Mouse (Mus musculus): ENCODE measurements around the gene Gm973.

Gm973 gene

DNA sequence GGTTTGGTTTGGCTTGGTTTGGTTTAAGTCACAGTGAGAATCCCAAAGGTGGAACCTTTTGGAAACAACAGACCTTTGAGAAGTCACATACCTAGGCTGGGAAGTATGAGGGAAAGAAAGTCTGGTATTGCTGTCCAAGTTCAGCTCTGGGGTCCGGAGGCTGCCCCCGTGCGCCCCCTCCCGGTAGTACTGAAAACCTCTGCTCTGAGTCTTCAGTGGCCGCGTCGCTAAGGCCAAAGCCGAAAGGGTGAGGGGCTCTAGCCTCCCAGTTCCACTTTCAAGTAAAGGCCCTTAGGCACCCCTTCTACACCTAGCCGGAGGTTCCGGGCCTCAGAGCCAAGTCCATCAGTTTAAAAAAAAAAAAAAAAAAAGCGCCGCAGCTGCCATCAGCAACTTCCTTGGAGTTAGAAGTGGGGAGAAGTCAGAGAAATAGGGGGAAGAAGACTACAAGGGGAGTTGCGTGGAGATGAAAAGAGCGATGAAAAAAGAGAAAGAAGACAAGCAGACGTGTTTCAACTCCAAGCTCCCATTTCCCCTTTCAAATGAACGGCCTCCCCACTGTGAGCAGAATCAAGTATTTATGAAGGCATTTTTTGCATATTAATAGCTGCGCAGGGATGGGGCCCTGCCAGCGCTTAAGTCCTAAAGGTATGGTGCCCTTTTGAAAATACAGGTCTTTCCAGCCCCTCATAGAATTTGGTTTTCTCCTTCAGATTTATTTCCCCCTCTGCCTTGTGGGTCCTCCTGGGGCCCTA lies 68.8 kb downstream of the Gm973 start:
- peak; percentile 72 to 85 for DNase-seq (ENCODE audit: low spot score in 2 of 2)

DNA sequence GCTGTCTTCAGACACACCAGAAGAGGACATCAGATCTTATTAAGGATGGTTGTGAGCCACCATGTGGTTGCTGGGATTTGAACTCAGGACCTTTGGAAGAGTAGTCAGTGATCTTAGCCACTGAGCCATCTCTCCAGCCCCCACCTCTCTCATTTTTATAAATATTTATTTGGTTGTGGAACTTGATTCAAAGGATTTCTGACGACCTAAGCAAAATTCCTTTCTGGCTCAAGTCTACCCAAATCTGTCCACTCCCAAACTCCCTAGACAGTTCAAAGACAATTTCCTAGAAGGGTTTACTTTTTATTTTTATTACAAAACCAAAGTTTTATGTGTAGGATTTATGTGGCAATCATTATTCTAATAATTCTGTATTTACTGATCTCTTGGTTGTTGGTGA lies 73.2 kb downstream of the Gm973 start:
- DNase-seq (ENCODE audit: low spot score in 2 of 2), result no peak

DNA sequence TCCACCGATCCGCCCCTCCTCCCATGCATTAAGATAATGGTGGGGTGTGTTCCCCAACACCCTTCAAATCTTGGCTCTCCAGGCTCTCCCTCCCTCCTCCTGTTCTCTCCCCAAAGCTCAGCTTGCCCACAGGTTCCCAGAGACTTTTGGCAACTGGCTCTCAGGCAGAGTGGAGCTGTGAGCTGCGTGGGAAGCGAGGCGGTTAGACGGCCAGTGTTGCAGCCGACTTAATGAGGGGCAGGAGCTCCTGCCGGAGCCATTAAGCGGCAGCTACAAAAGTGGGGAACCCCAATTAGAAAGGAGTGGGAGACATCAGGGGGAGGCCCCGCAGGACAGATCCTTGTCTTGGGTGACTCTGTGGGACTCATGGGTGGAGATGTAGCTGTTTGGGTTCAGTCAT lies 76.3 kb downstream of the Gm973 start:
- DNase-seq (ENCODE audit: low spot score in 2 of 2), result no peak

DNA sequence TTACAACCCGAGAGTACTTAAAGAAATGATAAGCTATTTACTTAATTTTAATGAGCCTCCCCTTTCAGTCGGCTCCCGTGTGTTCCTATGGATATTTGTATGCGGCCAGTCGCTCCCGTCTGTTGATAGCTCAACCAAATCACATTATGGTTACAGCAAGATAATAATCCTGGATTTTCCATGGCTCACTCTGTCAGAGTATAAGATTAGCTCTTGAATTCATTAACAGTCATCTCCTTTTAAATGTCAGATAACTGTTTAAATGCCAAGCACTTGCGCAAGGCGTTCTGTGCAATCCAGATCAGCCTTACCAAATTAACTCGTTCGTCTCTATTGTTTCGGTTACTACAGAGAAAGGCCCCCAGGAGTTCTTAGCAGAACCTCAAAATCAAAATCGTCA lies 76.8 kb downstream of the Gm973 start:
- no peak for DNase-seq (ENCODE audit: low spot score in 2 of 2)

DNA sequence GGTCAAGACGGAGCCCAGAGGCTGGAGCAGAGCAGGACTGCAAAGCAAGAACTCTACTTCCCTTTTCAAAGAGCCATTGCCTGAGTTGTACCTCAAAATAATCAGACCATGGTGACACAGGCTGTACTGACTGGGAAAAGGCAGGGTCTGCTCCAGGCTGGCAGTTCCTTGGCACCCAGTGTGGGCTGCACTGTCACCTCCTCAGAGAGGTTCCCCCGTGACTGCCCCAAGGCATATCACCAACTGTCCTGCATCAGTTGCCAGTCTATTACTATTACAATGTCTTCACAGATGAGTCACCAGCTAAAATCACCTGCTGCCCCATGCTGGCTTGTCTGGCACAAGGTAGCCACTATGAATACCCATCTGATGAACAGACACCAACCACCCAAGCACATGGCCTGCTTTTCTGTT lies 77.6 kb downstream of the Gm973 start:
- no peak for DNase-seq (ENCODE audit: low spot score in 2 of 2)

DNA sequence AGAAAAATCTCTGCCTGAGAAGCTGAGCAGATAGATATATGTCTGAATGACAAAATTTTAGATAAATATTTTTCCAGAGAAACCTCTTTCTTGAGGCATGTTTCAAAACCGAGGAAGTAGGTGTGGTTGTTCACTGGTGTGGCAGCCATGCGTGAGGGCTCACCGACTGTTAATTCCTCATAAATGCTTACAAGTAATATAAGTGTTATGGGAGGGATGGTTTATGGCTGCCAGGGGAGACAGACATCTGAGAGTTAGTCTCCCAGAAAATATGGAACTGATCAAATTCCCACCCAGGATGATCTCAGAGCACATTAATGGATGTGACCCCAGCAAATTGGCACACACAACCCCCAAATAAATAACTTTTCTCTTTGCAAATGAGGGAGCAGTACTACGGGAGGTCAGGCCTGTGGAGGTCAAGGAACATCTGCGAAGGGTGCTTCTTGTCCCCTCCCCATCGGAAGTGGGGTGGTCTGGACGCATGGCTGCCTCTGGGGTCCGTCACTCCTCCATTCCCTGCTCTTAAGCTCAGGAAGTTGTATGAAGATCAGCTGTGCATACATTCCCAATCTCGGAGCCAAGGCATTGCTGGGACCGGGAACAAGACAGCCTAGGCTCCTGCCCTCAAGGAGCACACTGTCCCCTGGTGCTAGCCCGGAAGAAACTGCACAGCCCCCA lies 78.7 kb downstream of the Gm973 start:
- no peak for DNase-seq (ENCODE audit: low spot score in 2 of 2)

DNA sequence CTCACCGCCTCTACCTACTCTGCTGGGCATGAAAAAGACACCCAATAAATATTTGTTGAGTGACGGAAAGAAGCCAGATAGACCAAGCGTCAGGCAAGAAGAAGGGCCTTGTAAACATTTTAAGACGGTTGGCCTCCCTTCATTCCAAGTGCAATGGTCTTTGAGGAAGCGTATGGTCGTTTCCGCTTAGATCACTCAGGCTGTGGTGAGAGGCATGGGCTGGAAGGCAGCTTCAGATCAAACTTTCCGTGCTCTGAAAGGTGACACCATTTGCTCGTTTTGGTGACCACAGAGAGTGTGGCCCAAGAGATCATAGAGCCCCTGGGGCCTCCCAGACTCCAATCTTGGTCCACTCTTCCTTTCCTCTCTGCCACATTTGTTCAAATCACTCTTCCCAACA lies 79.5 kb downstream of the Gm973 start:
- DNase-seq (ENCODE audit: low spot score in 2 of 2), result no peak

DNA sequence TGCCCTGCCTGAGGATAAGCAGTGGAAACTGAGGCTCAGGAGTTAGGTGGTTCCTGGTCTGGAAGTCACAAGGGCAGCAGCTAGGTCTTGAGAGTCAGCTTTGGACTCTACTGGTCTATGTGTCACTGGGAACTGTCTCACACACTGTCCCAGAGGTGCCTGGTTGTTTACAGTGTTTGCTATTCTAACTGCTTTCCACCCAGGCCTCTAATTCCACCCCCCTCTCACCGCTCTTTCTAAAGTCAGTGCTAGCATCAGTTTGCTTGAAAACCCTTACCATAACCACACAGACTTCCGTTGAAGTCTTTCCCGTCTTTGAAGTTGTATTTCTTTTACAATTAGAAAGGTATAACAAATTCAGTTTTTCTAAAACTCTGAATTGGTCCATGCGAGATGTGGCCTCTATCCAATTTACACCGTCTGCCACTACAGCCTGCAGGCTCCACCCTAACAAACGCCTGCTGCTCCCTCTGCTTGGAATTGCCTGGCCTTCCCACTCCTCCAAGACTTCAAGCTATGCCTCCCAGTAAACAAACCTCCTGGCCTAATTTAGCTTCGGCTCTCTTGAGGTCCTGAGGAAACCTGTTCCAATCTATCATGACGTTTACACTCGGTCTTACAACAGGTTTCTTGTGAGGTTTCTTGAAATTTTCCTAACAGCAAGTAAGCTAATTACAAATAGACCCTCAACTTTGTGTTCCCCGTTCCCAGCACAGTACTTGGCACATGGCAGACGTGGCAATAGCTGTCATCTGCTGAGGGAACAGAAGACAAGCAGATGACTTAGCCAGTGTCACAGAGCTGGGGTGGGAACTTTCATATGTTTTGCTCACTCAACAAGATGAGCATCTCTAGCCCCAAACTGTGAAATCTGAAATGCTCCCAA lies 86.7 kb downstream of the Gm973 start:
- peak in 1 of 2 experiments; percentile 25 for DNase-seq (ENCODE audit: low spot score in 2 of 2)

DNA sequence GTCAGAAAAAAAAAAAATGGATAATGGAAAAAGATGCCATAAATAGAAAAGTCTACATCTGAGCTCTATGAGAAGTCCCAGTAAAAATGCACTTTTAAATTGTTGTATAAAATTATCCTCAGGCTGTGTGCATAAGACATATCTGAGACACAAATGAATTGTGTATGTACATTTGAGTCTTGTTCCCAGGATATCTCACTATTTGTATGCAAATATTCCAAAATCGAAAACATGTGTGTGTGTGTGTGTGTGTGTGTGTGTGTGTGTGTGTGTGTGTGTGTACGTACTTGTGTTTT lies 87.3 kb downstream of the Gm973 start:
- no peak for DNase-seq (ENCODE audit: low spot score in 2 of 2)

DNA sequence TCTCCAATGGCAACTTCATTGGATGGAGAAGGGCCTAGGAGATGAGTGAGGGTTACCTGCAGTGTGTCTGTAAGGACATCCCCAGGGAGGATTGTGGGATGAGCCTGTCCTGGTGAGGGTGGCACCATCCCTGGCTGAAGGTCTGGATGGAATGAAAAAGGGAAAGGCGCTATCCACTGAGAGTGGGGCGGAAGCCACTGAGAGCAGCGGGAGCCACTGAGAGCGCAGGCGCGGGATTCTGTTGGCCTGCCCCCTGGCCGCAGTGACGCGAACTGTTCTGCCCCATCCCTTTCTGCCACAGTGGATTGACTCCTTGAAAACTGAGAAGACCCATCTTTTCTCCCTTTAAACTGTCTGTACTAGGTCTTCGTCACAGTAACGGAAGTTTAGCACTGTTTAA lies 87.8 kb downstream of the Gm973 start:
- DNase-seq (ENCODE audit: low spot score in 2 of 2), result no peak

DNA sequence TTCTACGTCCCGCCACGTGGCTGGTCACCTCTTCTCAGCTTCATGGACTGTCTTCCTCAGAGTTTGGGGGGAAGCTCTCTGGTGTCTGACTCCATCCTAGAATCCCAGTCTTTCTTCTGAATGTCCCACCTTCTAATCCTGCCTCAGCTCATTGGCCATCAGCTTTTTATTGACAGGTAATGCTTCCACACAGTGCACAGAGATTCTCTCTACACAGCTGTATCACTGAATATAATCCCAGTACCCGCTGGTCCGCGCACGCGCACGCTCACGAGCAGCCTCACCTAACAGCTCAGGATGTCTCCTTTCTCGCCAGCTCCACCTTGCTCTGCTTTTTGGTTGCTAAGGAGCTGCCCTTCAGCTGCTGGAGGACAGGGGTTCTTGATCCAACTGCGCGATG lies 90.4 kb downstream of the Gm973 start:
- DNase-seq (ENCODE audit: low spot score in 2 of 2), result no peak

DNA sequence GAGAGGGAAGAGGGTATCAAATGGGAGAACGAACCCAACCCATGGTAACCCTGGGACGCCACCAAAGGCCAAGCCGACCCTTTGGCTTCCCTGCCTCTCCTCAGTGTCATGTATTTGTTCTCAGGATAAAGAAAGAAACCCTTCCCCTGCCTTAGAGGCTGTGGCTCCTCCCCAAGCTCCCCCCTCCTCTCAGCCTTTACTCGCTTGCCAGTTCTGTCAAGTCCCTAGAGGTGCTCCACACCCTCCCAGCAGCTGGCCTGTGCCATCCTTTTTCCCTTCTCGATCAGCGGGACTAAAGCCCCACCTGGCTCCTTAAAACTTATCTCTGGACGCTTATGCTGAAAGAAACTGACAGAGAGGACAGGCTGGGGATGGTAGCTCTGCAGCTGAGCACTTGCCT lies 91.0 kb downstream of the Gm973 start:
- peak in 1 of 2 experiments; percentile 33 for DNase-seq (ENCODE audit: low spot score in 2 of 2)

DNA sequence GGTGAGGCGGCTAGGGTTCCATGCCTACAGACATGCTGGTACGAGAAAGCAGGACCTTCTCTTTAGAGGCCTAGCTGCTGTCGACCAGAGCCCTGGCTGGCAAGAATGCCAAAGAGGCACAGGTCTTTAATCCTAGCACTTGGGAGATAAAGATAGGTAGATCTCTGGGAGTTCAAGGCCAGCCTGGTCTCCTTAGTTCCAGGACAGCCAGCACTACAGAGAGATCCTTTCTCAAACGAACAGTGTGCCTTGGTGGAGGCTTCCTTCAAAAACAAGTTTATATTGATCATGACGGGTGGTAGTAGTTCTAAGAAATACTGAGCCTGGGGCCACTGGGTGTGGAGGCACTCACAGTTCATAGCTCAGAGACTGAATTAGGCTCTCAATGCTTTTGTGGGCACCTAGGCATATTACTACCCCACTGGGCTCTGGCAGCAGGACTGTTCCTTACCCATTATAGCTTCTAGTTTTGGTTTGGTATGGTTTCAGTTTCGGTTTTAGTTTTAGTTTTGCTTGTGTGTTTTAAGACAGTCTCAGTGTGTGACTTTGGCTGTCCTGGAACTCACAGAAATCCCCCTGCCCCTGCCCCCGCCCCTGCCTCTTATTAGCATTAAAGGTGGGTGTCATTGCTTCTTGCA lies 92.2 kb downstream of the Gm973 start:
- no peak for DNase-seq (ENCODE audit: low spot score in 2 of 2)

DNA sequence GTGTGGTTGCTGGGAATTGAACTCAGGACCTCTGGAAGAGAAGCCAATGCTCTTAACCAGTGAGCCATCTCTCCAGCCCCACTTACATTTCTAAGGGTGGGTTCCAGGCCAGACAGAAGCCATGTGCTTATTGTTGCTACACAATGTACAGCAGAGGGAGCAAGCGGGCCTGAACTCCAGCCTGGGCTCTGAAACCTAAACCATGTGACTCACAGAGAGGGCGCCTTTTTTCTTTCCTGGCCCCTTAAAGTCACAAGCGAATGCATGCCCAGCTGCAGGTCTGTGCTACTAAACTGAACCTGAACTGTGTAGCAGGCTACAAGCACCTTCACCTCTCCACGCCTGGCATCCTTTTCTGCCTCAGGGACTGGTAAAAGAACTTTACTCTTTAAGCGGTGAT lies 92.9 kb downstream of the Gm973 start:
- DNase-seq (ENCODE audit: low spot score in 2 of 2), result no peak

DNA sequence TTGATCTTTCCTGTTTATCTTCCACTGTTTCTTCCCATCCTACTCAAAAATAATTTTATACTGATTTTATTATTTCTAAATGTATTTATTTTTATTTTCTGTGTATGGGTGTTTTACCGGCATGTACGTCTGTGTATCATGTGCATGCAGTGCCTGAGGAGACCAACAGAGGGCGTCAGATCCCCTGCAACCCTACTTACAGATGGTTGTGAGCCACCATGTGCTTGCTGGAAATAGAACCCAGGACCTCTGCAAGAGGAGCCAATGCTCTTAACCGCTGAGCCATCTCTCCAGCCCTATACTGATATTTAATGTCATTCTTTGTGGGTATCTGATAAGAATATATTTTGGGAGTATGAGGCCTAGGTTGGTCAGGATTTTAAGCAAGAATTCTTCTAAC lies 93.4 kb downstream of the Gm973 start:
- no peak for DNase-seq (ENCODE audit: low spot score in 2 of 2)

DNA sequence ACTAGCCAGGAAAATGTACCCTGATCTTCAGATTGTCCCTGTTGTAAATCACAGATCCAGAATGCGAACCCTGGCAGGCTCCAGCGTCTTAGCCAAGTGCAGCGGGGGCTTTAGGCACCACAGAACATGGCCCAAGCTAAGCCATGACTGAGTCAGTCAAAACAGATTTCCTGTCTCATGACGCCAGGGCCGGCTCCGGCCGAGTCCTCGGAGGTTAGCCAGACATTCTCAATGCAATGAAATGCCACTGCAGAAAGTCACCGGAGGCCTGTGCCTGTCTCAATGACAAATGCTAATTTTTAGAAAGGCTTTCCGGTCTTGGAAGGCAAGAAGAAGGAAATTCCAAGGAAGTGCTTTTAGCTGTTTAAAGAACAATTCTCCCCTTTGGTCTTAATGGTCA lies 93.8 kb downstream of the Gm973 start:
- no peak for DNase-seq (ENCODE audit: low spot score in 2 of 2)

DNA sequence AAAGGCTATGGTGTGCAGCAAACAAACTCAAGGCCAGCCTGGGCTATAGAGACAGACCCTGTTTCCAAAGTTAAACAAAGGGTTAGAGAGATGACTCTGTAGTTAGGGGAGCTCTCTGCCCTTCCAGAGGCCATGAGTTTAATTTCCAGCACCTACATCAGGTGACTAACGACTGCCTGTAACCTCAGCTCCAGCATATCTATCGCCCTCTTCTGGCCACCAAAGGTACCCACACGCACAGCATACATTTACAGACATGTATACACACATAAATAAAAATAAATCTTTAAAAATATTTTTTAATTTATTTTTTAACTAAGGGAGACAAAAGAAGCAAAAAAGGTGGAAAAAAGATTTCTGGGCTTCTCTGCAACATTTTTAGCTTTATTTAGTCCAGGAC lies 94.9 kb downstream of the Gm973 start:
- DNase-seq (ENCODE audit: low spot score in 2 of 2), result no peak

DNA sequence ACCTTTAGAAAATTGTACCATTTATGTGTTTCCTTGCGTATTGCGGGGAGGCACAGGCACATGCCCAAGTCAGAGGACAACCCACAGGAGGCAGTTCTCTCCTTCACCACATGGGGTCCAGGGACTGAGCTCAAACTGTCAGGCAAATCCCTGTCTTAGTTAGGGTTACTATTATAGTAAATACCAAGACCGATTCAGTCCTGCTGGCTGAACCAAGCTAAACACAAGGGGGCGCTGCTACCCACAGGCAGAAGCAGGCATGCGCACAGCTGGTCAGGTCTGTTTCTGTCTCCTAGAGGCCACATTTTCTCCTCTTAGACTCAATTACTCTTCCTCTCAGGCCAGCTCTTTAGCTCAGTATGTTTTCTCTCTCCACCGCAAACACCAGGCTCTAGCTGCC lies 97.7 kb downstream of the Gm973 start:
- DNase-seq (ENCODE audit: low spot score in 2 of 2), result peak in 1 of 2 experiments; percentile 68

DNA sequence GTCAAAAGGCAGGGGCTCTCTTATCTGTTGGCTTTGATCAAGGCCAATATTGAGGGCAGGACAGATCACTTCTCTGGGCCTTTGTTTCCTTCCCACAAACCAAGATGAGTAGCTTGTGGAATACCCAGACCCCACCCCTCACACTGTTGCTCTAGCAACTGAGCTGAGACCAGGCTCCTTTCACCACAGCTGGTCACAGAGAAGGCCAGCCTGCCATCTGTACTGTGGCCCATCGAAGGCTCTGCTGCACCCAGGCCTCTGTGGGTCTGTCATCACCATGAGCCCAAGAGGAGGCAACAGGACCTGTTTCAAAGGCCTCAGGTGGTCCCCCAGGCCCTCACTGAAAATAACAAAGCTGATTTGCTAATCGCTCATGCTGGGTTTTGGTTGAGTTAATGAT lies 99.0 kb downstream of the Gm973 start:
- DNase-seq (ENCODE audit: low spot score in 2 of 2), result no peak

DNA sequence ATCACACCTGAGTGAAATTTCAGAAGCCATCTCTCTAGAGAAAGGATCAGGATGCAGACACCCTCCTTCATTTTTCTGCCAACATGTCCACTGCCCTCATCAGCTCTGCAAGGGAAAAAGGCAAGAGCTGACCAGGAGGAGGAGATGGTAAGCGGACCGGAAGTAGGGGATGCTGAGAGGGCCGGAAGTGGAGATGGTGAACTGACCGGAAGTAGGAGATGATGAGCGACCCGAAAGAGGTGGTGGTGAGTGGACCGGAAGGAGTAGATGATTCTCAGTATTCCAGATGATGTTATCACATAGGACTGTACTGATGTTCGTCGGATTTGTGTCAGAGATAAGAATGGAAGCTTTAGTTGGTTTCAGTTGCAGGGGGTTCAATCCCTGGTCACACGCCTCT lies 103.1 kb downstream of the Gm973 start:
- no peak for DNase-seq (ENCODE audit: low spot score in 2 of 2)

DNA sequence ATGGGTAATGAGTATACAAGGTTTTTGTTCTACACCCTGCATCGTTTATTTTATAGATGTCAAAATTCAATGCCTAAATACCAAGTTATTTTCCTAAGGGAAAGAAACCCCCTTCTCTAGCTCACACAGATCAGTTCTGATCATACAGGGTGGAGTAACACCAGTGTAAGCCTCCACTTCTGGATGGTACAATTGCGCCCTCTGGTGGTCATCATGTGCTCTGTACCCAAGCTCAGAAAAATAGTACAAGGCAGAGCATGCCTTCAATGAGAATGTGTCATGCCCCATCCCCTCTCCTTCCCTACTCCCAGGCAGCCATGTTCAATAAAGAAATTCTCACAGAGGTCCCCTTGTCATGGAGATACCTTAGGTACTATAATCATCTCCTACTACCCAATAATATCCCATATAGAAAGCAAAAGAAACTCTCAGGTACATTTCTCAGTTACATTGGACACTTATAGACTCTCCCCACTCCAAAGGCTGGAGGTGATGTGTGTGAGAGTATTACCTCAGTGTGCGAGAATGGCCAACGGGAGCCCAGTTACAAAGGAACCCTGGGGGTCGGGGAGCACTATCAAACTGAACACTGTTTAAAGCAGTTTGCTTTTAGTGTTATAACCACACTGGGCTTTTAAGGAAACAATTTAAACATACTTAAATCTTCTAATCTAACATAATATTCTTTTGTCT lies 107.4 kb downstream of the Gm973 start:
- DNase-seq (ENCODE audit: low spot score in 2 of 2), result peak in 1 of 2 experiments; percentile 69

DNA sequence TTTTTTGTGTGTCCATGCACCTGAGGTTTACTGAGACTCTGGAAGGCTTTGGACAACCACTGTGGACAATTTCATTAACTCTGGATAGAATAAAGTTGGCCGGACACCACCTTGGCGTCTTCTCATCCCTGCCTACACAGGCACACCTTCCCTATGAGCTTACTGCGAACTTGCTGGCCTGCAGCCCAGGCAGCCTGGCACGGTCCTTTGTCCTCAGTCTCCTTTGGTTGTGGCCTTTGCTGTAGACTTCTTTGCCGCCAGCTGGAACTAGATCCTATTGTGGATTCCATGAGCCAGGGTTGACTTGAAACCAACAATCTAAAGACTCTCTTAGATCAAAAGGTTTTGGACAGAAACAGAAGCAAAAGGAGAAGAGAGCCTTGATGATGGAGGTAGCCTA lies 109.3 kb downstream of the Gm973 start:
- no peak for DNase-seq (ENCODE audit: low spot score in 2 of 2)
